Mouse (Mus musculus) cortical plate, adult 2 months (tissue): ENCODE results near the gene Sema5b.

Experiments used
- CTCF ChIP-seq: fragments of 200-500 bp; IDR thresholded peaks from 2 replicates; pipeline ENCODE4 v1.5.1; 2011; ENCODE audit warnings: mild to moderate bottlenecking, control low read depth, low read length; ENCODE audit not compliant: insufficient read depth; ENCODE audit errors: extremely low read depth
- POLR2A ChIP-seq: fragments of 200-500 bp; IDR thresholded peaks from 2 replicates; pipeline ENCODE4 v1.6.1; 2011; ENCODE audit warnings: mild to moderate bottlenecking, low read length, control low read depth; ENCODE audit not compliant: insufficient read depth; ENCODE audit errors: extremely low read depth

- TF ChIP-seq POLR2A (no peak), CTCF (no peak)
Observed at GRCm38 (mm10) chr16:35696103-35696502, 155.2 kb downstream of the Sema5b start.
